Mouse (Mus musculus) limb, embryonic 13.5 days (tissue): ENCODE measurements around the gene Spred2. TPM values are rescaled to one million over a fixed set of nuclear protein-coding genes. Genes with fewer than 3 reads are reported as not detected.
"Not testable (repeated sequence)": the region's sequence is repeated elsewhere in the genome, so short reads cannot be mapped to it uniquely, and the experiment has no call there.

Experiments
- ATAC-seq: fragments of 200-750 bp; cut with Nextera tagmentation; 2 replicates; pipeline ENCODE4 v1.8.0; 2017; ENCODE audit warnings: low read depth, moderate number of reproducible peaks, moderate TSS enrichment; ENCODE audit not compliant: low FRiP score
- H3K27ac ChIP-seq: fragments of 300-500 bp; sonication (generic); 2 replicates; pipeline ENCODE4 v1.5.1; 2015; ENCODE audit warnings: inconsistent platforms, mild to moderate bottlenecking, moderate library complexity
- H3K27me3 ChIP-seq: fragments of 300-500 bp; sonication (generic); 2 replicates; pipeline ENCODE4 v1.6.1; 2015; ENCODE audit warnings: mild to moderate bottlenecking, inconsistent platforms
- H3K36me3 ChIP-seq: fragments of 300-500 bp; sonication (generic); 2 replicates; pipeline ENCODE4 v1.6.1; 2015; ENCODE audit warnings: inconsistent platforms, mild to moderate bottlenecking, moderate library complexity
- H3K4me1 ChIP-seq: fragments of 300-500 bp; sonication (generic); 2 replicates; pipeline ENCODE4 v1.6.1; 2015; ENCODE audit warnings: inconsistent platforms
- H3K4me2 ChIP-seq: fragments of 300-500 bp; sonication (generic); replicated peaks from 2 replicates; pipeline ENCODE4 v1.6.1; 2015; ENCODE audit warnings: inconsistent platforms, mild to moderate bottlenecking, moderate library complexity
- H3K4me3 ChIP-seq: fragments of 300-500 bp; sonication (generic); 2 replicates; pipeline ENCODE4 v1.5.1; 2015; ENCODE audit warnings: moderate library complexity, mild to moderate bottlenecking, inconsistent platforms
- H3K9ac ChIP-seq: fragments of 300-500 bp; sonication (generic); 2 replicates; pipeline ENCODE4 v1.6.1; 2015; ENCODE audit warnings: mild to moderate bottlenecking, inconsistent platforms
- H3K9me3 ChIP-seq: fragments of 300-500 bp; sonication (generic); 2 replicates; pipeline ENCODE4 v1.6.1; 2016; ENCODE audit warnings: inconsistent platforms
- WGBS: fragments of 180-500 bp; shearing (Covaris S2); methylation state at CpG from one replicate; pipeline ENCODE4 v1.1.7; 2015; 5-methylcytosine and 5-hydroxymethylcytosine counted together
- polyA plus RNA-seq: library from polyadenylated mRNA; unstranded; fragments of >200 nt; fragmentation: Nextera tagmentation; extraction: Ambion mirVana; gene quantifications from 2 replicates; pipeline ENCODE4 v1.2.1, GENCODE M21; 2015

Gene Spred2
- polyA plus RNA-seq, 1 experiment from 2014 or later, result 9.2 TPM

GRCm38 (mm10) chr11:20017937-20018336 is 93.8 kb downstream of the Spred2 start:
- peaks cover 48% of the 10 kb centered on the region for H3K9me3 ChIP-seq
- H3K4me2 ChIP-seq, result no peak overlapping the region
- ATAC-seq, result no peak
- peaks cover 88% of the 10 kb centered on the region for H3K36me3 ChIP-seq
- no peak overlapping the region for H3K27ac ChIP-seq
- no peak overlapping the region for H3K9ac ChIP-seq
- H3K4me3 ChIP-seq, result no peak overlapping the region
- WGBS, result 94% methylated on average over 13 of the region's 13 CpGs
- no peaks in the 10 kb centered on the region for H3K4me1 ChIP-seq
- H3K27me3 ChIP-seq, result no peaks in the 10 kb centered on the region

DNA sequence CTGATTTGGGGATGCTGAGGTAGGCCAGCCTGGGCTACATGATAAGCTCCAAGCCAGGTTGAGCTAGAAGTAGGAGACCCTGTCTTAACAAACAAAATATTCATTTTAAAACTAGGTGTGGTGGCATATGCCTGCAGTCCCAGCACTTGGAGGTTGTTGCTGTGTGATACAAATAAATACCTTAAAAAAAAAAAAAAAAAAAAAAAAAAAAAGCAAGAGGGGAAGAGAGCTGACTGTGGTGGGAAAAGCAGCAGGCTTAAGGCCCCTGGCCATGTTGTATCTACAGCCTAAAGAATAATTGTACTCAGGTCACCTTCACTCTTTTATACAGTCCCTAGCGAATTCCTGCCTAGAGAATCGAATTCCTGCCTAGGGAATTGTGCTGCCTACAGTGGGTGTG is 94.7 kb downstream of the Spred2 start:
- Histone ChIP-seq H3K9ac (no peak overlapping the region), H3K4me1 (no peaks in the 10 kb centered on the region), H3K36me3 (peaks cover 91% of the 10 kb centered on the region), H3K4me2 (no peak overlapping the region), H3K9me3 (peaks cover 48% of the 10 kb centered on the region), H3K27me3 (no peaks in the 10 kb centered on the region), H3K4me3 (no peak overlapping the region), H3K27ac (no peak overlapping the region)
- ATAC-seq, result no peak
- WGBS, result 98% methylated on average over 2 of the region's 2 CpGs

- WGBS, result 99% methylated on average over 35 of the region's 35 CpGs
- H3K36me3 ChIP-seq, result peaks cover 93% of the 10 kb centered on the region
These were observed 96.5 kb downstream of the Spred2 start for GRCm38 (mm10) chr11:20020720-20021119.

GRCm38 (mm10) chr11:20022462-20022861 is 98.3 kb downstream of the Spred2 start:
- WGBS, result 85% methylated on average over 2 of the region's 2 CpGs

More at GRCm38 (mm10) chr11:20020720-20021119, 96.5 kb downstream of the Spred2 start:
- Histone ChIP-seq H3K4me1 (no peaks in the 10 kb centered on the region), H3K9ac (no peak overlapping the region), H3K27ac (no peak overlapping the region), H3K4me3 (no peak overlapping the region), H3K4me2 (no peak overlapping the region), H3K9me3 (peaks cover 48% of the 10 kb centered on the region), H3K27me3 (no peaks in the 10 kb centered on the region)
- ATAC-seq, result no peak

DNA sequence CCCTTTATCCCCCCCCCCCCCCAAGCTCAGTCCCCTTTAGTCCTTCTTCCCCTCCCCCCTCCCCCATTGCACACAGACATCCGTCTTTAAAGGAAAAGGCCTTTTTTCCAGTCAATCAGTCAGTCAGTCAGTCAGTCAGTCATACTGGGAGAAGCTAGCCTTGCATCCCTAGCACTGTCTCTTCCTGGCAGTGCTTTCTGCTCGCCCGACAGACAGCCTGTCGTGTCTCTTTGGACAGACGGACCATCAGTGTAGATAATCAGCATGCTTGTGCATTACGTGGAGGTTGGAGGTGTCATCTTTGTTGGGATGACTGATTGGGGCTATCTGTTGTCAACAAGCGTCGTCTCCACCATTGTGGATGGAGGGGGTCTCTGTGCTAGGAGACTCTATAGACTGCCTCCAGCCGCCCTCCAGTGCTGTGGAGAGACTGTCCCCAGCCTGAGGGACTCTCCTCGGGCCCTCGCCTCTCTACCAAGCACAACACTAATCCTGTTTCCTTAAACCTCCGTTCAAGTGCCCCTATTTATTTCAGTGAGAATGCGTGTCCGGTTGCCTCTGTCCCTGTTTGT is 98.8 kb downstream of the Spred2 start:
- Histone ChIP-seq H3K4me2 (no peak overlapping the region), H3K9ac (no peak overlapping the region), H3K4me1 (peaks cover 4% of the 10 kb centered on the region; the same call in 1 of the 2 replicates), H3K36me3 (peaks cover 80% of the 10 kb centered on the region), H3K27ac (no peak overlapping the region), H3K9me3 (peaks cover 40% of the 10 kb centered on the region), H3K27me3 (no peaks in the 10 kb centered on the region), H3K4me3 (no peak overlapping the region)
- ATAC-seq, result no peak
- 93% methylated on average over 14 of the region's 14 CpGs for WGBS

More at GRCm38 (mm10) chr11:20022462-20022861, 98.3 kb downstream of the Spred2 start:
- Histone ChIP-seq H3K36me3 (peaks cover 86% of the 10 kb centered on the region), H3K4me3 (no peak overlapping the region), H3K4me1 (peaks cover 4% of the 10 kb centered on the region; the same call in 1 of the 2 replicates), H3K9me3 (peaks cover 43% of the 10 kb centered on the region), H3K4me2 (no peak overlapping the region), H3K9ac (no peak overlapping the region), H3K27ac (no peak overlapping the region), H3K27me3 (no peaks in the 10 kb centered on the region)
- ATAC-seq, result no peak

DNA sequence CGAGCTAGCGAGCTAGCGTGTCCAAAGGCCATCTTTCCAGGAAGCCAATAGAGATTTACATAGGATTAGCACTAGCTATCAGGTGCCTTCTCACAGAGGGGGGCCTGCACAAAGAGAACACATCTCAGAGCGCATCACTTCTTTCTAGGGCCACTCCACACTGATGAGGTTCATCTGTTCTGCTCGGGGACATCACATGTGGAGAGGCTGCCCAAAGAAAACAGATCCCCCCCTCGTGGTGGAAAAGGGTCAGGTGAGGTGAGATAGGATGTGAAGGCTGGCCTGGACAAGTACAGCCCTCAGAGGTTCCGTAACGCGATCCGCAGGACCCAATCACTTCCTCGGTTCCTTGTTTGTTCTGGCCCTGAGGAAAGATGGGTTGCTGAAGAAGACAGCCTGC is 101.7 kb downstream of the Spred2 start:
- 62% methylated on average over 11 of the region's 11 CpGs for WGBS
- Histone ChIP-seq H3K27ac (no peak overlapping the region), H3K9me3 (peaks cover 11% of the 10 kb centered on the region), H3K36me3 (peaks cover 51% of the 10 kb centered on the region), H3K9ac (no peak overlapping the region), H3K4me2 (no peak overlapping the region), H3K27me3 (no peaks in the 10 kb centered on the region), H3K4me3 (no peak overlapping the region), H3K4me1 (peaks cover 4% of the 10 kb centered on the region; the same call in 1 of the 2 replicates)
- ATAC-seq, result no peak

- no peak overlapping the region for H3K4me2 ChIP-seq
- H3K9me3 ChIP-seq, result peaks cover 4% of the 10 kb centered on the region; the same call in 1 of the 2 replicates
- no peaks in the 10 kb centered on the region for H3K27me3 ChIP-seq
- H3K27ac ChIP-seq, result no peak overlapping the region
- H3K4me3 ChIP-seq, result no peak overlapping the region
- no peak overlapping the region for H3K9ac ChIP-seq
- ATAC-seq, result no peak
- H3K4me1 ChIP-seq, result peaks cover 4% of the 10 kb centered on the region; the same call in 1 of the 2 replicates
- H3K36me3 ChIP-seq, result peaks cover 33% of the 10 kb centered on the region
- 71% methylated on average over 9 of the region's 9 CpGs for WGBS
These were observed 103.5 kb downstream of the Spred2 start for GRCm38 (mm10) chr11:20027719-20028118.

GRCm38 (mm10) chr11:20028396-20028795 is 104.2 kb downstream of the Spred2 start:
- ATAC-seq, result no peak
- Histone ChIP-seq H3K27ac (no peak overlapping the region), H3K4me3 (no peak overlapping the region), H3K4me1 (peaks cover 4% of the 10 kb centered on the region; the same call in 1 of the 2 replicates), H3K27me3 (no peaks in the 10 kb centered on the region), H3K9me3 (peaks cover 4% of the 10 kb centered on the region; the same call in 1 of the 2 replicates), H3K4me2 (no peak overlapping the region), H3K36me3 (peaks cover 26% of the 10 kb centered on the region), H3K9ac (no peak overlapping the region)
- 85% methylated on average over 6 of the region's 6 CpGs for WGBS

DNA sequence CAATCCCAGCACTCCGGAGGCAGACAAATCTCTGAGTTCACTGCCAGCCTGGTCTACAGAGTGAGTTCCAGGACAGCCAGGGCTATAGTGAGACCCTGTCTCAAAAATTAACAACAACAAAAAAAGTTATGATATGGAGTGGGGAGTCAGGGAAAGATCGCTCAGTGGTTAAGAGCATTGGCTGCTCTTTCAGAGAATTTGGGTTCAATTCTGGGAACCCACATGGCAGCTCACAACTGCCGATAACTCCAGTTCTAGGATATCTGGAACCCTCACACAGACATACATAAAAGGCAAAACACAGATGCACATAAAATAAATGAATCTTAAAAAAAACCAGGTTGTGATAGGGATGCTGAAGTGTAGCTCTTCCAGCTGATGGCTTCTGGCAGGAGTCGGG is 104.8 kb downstream of the Spred2 start:
- H3K4me3 ChIP-seq, result no peak overlapping the region
- no peak overlapping the region for H3K4me2 ChIP-seq
- H3K9me3 ChIP-seq, result peaks cover 4% of the 10 kb centered on the region; the same call in 1 of the 2 replicates
- H3K27ac ChIP-seq, result no peak overlapping the region
- H3K9ac ChIP-seq, result no peak overlapping the region
- H3K27me3 ChIP-seq, result no peaks in the 10 kb centered on the region
- peaks cover 4% of the 10 kb centered on the region; the same call in 1 of the 2 replicates for H3K4me1 ChIP-seq
- ATAC-seq, result no peak
- 91% methylated on average over 4 of the region's 4 CpGs for WGBS
- peaks cover 24% of the 10 kb centered on the region for H3K36me3 ChIP-seq

DNA sequence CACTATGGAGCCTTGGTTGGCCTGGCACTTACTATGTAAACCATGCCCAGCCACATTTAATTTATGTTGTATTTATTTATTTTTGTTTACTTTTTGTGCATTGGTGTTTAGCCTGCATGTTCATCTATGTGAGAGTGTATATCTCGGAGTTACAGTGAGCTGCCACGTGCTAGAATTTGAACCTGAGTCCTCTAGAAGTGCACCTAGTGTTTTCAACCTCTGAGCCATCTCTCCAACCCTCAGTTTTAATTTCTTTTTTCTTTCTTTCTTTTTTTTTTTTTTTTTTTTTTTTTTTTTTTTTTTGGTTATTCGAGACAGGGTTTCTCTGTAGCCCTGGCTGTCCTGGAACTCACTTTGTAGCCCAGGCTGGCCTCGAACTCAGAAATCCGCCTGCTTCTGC is 106.8 kb downstream of the Spred2 start:
- not testable (repeated sequence) for H3K9me3 ChIP-seq, H3K27me3 ChIP-seq, ATAC-seq, H3K4me3 ChIP-seq, H3K4me1 ChIP-seq, H3K27ac ChIP-seq, H3K9ac ChIP-seq, H3K36me3 ChIP-seq, H3K4me2 ChIP-seq
- WGBS, result 91% methylated on average over 5 of the region's 5 CpGs

DNA sequence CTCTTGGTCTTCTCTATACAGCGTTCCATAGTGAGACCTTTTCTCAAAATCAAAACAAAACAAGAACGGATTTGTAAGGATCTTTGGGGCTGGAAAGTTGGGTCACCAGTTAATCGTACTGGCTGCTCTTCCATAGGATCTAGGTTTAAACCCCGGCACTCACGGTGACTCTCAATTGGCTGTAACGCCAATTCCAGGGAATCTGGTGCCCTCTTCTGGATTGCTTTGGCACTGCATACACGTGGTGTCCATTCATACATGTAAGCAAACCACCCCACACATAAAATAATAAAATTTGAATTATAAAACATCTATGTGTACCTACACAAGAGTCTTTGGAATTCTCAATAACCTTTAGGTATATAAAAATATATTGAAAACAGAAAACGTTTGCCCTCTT is 107.4 kb downstream of the Spred2 start:
- Histone ChIP-seq H3K27me3 (no peaks in the 10 kb centered on the region), H3K4me3 (no peak overlapping the region), H3K4me1 (peaks cover 2% of the 10 kb centered on the region), H3K4me2 (no peak overlapping the region), H3K9ac (no peak overlapping the region), H3K9me3 (peaks cover 4% of the 10 kb centered on the region; the same call in 1 of the 2 replicates), H3K27ac (no peak overlapping the region), H3K36me3 (0 out of 2 replicates have a peak, but pooled peaks cover under 1% of the 10 kb centered on the region)
- WGBS, result 46% methylated on average over 8 of the region's 8 CpGs
- no peak for ATAC-seq

DNA sequence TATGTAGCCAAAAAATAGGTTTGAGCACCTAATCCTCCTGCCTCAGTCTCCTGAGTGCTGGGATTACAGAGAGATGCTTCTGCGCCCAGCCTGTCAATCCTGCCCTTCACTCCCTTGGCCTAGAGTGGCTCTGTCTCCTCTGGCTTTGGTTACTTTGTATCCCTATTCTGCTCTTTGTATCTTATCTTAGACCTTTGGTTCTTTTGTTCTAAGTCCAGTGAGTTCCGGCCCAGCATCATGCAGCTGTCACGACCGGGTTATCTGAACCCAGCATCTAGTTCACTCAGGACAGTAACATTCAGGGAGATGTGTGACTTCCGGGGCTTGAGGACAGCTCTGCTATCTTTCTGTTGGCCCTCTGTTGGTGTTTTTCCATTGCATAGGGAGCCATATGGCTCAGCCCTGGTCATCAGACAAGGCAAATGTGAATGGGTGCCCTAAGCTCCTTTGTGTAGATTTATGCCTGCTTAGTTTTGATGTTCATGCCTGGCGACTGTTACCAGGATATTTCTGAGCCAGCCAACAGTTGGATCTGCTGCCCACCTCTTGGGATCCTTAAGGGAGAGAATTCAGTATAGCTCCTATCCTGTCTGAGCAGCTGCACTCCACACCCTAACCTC is 109.5 kb downstream of the Spred2 start:
- Histone ChIP-seq H3K27me3 (no peaks in the 10 kb centered on the region), H3K27ac (no peak overlapping the region), H3K4me1 (peaks cover 8% of the 10 kb centered on the region), H3K9me3 (peaks cover 4% of the 10 kb centered on the region; the same call in 1 of the 2 replicates), H3K9ac (no peak overlapping the region), H3K36me3 (no peaks in the 10 kb centered on the region), H3K4me3 (no peak overlapping the region), H3K4me2 (no peak overlapping the region)
- no peak for ATAC-seq
- 74% methylated on average over 6 of the region's 6 CpGs for WGBS
